Mouse (Mus musculus): ENCODE measurements around the gene Lrrc75a.
"Not testable (repeated sequence)": the region's sequence is repeated elsewhere in the genome, so short reads cannot be mapped to it uniquely, and the experiment has no call there.

The Lrrc75a gene

GRCm38 (mm10) chr11:62647661-62648590 is at the start of gene Lrrc75a:
Gene Lrrc75a, minus strand, starts transcription at chr11:62648523.
- DNase-seq (ENCODE audit: low read depth, low spot score), result peak; percentile 55

DNA sequence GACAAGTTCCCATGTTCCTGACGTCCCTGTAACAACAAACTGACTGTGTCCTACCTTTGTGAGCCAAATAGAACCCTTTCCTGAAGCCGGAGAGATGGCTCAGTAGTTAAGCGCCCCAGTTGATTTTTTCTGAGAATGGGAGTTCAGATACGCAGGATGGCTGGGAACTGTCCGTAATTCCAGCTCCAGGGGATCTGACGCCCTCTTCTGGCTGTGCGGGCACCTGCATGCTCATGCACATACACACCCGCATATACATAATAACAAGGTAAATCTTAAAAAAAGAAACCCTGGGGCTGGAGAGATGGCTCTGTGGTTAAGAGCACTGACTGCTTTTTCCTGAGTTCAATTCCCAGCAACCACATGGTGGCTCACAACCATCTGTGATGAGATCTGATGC is 46.8 kb upstream of the Lrrc75a start:
- peak; percentile 75 for DNase-seq (ENCODE audit: low read depth, low spot score)

- peak; percentile 84 for DNase-seq (ENCODE audit: low read depth, low spot score)
Observed at GRCm38 (mm10) chr11:62693299-62694184, 45.2 kb upstream of the Lrrc75a start.

GRCm38 (mm10) chr11:62691592-62691991 is 43.3 kb upstream of the Lrrc75a start:
- no peak for DNase-seq (ENCODE audit: low read depth, low spot score)

DNA sequence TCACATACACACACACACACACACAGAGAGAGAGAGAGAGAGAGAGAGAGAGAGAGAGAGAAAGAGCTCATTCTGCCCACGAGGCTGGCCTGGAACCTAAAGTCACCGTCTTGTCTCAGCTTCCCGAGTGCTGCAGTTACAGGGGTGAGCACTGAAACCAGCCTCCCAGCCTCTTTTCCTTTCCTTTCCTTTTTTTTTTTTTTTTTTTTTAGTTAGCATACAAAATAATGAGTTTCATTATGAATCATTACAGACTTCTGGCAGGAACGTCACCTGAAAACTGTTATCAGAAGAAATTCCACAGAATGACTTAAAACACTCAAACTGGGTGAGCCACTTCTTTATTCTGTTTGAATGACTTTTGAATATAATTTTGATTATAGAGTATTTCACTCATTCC is 31.6 kb upstream of the Lrrc75a start:
- DNase-seq (ENCODE audit: low read depth, low spot score), result no peak

DNA sequence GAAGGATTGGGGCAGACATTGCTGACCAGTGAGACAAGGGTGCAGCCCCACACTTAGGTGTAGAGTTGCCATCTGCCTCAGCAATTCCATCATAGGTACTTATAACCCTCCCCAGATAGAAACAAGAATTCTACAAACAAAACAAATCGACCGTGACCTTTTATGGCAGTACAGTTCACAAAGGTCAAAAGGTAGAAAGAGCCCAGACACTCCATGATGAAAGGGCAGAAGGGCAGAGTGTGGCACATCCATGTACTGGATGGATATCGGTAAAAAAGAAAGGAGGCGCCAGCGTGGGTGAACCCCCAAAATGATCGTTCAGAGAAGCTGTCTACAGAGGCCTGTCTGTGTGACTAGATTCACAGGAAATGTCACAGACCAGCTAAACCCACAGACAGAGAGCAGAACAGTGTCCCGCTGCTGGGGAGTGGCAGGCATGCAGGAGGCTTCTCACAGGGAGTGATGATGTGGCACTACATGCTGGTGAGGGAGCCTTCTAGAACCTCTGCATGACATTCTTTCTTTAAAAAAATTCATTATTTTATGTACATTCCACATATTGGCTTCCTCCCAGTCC is 30.5 kb upstream of the Lrrc75a start:
- no peak for DNase-seq (ENCODE audit: low read depth, low spot score)

- no peak for DNase-seq (ENCODE audit: low read depth, low spot score)
Observed at GRCm38 (mm10) chr11:62676290-62676596, 27.9 kb upstream of the Lrrc75a start.

DNA sequence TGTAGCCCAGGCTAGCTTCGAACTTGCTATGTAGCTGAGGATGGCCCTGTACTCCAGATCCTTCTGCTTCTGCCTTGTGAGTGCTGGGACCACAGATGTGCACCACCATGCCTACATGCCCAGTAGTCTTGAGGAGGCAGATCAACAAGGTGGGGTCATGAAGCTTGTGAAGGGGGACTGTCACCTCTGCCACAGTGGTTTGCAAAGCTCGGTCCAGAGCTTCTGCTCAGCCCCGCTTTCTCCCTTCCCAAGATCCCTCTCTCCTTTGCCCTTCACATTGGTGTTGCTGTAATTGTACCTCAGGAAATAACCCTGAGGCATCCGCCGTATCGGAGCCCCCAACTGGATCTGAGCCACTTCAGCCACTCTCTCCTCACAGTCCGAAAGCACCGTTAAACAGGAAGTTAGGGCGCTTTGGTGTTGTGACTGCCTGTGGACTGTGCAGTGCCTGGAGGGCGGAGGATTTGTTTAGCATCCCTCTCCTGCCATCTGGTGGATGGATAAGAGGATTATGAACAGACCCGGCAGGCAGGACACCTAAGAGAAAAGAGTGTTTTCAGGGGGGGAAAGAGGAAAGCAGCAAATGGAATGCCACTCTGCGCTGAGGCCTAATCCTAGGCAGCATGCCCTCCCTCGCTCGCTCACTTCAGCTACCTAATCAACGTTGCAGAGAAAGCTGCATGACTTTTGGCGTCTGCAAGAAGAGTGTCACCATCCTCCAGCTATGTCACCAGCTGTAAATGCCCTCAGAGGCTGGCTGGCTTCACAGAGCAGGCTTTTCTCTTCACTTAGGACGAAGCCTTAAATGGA is 27.4 kb upstream of the Lrrc75a start:
- DNase-seq (ENCODE audit: low read depth, low spot score), result peak; percentile 93

DNA sequence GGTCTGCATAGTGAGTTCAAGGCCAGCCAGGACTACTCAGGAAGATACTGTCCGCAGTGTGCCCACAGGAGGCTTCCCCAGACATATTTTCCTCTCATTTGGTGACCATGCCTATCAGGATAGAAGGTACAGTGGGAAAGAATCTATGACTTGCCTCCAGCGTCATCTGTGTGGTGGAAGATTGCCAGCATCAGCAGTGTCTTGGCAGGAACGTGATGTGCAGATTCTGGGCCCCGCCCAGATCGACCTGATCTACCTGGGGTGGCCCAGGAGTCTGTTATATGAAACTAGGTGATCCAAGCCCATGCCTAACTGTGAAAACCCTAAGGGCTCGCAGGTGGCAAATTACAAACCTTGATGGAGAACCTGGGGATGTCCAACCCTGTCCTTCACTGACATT is 21.7 kb upstream of the Lrrc75a start:
- no peak for DNase-seq (ENCODE audit: low read depth, low spot score)

DNA sequence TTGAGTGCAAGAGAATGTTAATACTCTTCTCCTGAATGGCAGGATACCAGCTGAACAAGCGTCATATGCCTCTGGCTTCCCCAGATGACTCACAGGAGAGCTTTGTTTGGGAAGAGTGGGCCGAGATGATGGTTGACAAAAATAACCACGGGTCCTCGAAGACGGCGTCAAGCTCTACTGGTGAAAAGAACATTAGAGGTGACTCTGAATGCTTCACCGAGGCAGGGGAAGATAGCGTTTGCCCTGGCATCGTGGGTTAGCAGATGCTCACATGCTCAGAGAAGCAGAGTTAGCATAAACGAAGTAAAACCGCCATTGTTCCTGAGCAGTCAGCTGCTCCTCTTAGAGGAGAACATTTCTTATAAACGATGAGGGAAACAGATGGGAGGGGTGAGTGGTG is 21.1 kb upstream of the Lrrc75a start:
- no peak for DNase-seq (ENCODE audit: low read depth, low spot score)

DNA sequence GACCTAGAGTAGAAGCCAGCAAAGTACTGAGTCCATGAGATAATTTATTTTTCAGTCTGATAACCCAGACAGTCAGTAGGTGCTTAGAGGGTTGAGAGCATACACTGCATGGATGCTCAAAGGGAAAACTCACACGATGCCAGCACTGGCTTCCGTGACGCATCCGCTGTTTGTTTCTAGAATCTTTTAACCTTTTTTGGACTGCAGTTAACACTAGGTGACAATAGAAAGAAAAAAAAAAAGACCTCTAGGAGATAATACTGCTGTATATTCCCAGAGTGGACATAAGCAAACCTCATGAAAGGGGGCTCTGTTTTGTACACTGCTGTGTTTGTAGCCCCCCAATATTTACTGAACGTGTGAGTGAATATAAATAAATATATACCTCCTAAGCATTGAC is 20.7 kb upstream of the Lrrc75a start:
- DNase-seq (ENCODE audit: low read depth, low spot score), result no peak

DNA sequence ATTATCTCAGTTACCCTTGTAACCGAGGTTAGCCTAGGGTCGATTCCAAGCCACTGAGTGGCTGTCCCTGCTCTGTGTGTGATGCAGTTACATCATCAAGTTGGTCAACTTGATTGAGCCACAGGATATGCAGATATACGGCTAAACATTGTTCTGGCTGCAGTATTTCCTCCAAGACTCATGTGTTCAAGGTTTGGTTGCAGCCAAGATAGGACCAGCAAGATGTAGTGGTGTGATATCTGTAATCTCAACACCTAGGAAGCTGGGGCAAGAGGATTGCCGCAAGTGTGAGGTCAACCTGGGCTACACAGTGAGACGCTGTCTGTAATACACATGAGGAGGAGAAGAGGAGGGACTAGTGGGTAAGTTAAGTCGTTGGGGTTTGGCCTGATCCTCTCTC is 15.9 kb upstream of the Lrrc75a start:
- DNase-seq (ENCODE audit: low read depth, low spot score), result no peak

GRCm38 (mm10) chr11:62660885-62661284 is 12.6 kb upstream of the Lrrc75a start:
- DNase-seq (ENCODE audit: low read depth, low spot score), result peak; percentile 53

GRCm38 (mm10) chr11:62652080-62652479 is 3.8 kb upstream of the Lrrc75a start:
- DNase-seq (ENCODE audit: low read depth, low spot score), result no peak

DNA sequence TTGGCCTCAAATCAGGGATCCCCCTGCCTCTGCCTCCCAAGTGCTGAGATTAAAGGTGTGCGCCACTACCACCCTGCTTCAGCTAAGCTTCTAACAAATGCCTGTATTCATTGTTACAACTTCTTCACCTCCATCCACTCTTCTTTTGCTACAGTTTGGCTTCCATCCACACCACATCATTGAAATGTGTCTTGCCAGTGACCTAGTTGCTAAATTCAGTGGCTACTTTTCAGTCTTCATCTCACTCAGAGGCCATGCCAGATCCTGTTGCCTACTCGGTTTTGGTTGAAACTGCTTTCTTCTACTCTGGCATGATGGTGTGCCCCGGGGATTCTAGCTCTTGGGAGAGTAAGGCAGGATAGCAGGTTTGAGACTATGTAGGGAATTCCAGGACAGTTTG is 3.2 kb upstream of the Lrrc75a start:
- no peak for DNase-seq (ENCODE audit: low read depth, low spot score)

- DNase-seq (ENCODE audit: low read depth, low spot score), result not testable (repeated sequence)
Observed at GRCm38 (mm10) chr11:62649803-62650202, 1.5 kb upstream of the Lrrc75a start.

DNA sequence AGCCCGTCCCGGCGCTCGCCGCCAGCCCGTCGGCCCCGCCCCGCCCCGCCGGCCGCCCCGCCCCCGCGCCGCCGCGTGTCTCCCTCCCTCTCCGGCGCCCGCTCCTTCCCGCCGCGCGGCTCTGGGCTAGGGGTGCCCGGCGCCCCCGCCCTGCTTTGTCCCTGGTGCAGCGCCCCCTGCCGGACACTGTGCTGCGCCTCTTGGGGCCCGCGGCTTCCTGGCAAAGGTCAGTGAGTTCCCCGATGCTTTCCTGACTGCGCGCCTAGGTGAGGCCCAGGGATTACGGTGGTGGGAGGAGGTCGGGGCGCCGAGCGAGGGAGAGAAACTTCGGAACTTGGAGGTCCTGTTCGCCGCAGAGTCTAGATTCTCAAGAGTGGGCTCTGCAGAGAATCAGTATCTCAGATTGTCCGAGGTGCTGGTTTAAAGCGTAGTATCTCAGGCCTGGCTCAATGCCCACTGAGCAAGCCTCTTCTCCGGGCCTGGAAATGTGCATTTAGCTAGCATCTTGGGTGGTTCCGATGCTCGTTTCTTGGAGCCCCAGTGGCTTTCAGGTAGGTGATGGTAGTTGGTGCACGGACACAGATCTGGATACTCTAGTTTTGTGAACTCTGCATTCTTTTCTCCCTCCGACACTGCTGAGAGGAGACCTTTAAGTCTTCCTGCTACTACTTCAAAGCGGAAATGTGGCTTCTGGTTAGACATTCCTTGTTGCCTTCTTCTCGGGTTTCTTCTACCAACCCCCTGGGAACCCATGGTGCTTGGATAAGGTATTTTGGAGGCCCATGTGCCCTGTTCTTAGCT is 468 bp upstream of the Lrrc75a start, which contains the start of gene Mmgt2:
Gene Mmgt2, plus strand, starts transcription at position 74 of the 801 bp plus-strand sequence.
- peak; percentile 97 for DNase-seq (ENCODE audit: low read depth, low spot score)

GRCm38 (mm10) chr11:62646958-62647515 is 1.3 kb downstream of the Lrrc75a start:
- DNase-seq (ENCODE audit: low read depth, low spot score), result no peak

DNA sequence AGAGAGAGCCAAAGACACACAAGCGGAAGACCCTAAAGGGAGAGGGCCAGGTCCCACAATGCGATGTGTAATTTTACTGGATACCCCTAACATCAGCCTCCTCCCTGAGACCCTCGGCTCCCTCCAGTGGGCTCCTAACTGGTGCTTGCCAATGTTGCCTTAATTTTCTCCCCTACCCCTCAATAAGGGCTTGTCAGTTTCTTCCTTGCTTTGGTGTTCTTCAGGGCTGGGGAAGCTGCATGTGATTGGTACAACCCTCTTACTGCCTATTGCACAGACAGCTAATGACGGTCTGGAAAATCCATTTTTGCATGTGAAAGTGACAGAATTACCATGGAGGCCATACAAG is 1.9 kb downstream of the Lrrc75a start:
- no peak for DNase-seq (ENCODE audit: low read depth, low spot score)
